Mouse (Mus musculus): Measurements from ENCODE around the gene Zfr2. TPM values are rescaled to one million over a fixed set of nuclear protein-coding genes. Genes with fewer than 3 reads are reported as not detected.

Gene Zfr2
- polyA plus RNA-seq, 1 experiment from 2014 or later, result 5.4 TPM

DNA sequence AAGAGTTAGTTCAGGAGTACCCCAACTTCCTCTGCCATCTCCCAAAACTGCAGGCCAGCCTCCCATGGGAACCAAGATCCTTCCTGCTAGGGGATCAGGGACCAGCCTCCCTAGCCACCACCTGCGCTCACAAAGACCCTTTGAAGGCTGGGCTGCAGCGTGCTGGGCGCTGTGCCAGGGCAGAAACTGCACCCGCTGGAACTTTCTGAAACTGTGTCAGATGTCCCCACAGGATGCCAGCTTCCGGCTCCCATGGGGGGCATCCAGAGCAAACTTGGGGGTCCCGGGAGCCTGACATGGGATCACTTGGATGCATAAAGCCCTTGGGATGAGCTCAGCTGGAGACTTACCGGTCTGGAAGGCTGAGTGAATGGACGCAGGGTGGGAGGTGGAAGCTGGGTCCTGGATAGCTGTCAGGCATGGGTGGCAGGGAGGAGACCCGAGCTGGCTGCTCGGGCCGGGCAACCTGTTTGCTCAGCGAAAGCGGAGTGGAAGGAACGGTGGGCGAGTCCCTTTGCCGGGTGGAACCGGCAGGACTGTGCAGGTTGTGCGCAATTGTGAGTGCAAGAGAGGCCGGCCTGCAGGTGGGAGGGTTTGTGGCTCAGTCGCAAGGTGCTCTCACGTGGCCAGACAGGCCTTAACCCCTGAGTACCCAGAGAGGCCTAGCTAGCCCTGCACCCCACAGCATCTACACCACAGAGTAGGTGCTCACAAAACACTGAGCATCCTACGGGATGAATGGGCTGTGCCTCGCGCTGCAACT lies 57.9 kb downstream of the Zfr2 start:
- H3K9me3 ChIP-seq, result no peaks in the 10 kb centered on the region
- peak overlapping the region; percentile 46 for H3K4me2 ChIP-seq
- peaks cover 52% of the 10 kb centered on the region for H3K4me1 ChIP-seq
- peak overlapping the region; percentile 91 for H3K27ac ChIP-seq
- no peak for ATAC-seq (ENCODE audit: borderline replicate concordance, extremely low read depth, low FRiP score, low TSS enrichment)
- H3K4me3 ChIP-seq, result peak overlapping the region; percentile 33
- no peaks in the 10 kb centered on the region for H3K36me3 ChIP-seq
- 15% methylated on average over 24 of the region's 24 CpGs for WGBS
- H3K9ac ChIP-seq, result peak overlapping the region; percentile 6; the same call in 1 of the 2 replicates
- peaks cover 10% of the 10 kb centered on the region; the same call in 1 of the 2 replicates for H3K27me3 ChIP-seq

DNA sequence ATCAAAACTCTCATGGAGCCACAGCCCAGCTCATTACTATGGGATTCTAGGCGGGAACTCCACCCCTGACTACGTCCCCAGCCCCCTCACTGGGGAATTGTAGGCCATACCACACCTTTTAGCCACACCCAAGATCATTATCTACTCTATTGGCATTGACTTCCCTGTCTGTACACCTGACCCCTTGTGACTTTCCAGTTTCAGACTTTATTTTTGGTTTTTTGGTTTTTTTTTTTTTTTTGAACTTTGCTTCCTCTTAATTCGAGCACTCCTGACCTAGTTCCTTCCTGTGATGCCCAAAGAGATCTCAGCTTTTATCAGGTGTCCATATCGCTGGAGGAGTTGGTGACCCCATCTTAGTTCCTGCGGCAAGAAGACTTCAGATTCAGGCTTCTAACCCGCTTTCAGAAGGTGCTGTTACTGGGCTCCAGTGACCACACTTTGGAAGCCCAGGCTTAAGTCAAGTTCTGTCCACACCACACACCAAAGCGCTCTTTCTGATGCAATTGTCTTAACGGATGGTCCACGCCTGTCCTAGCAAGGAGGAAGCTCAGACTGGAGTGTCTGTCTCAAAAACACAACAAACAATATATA lies 58.7 kb downstream of the Zfr2 start, which contains the start of gene Tjp3:
Gene Tjp3, minus strand, starts transcription at position 71 of the 594 bp plus-strand sequence.
- H3K27me3 ChIP-seq, result peaks cover 10% of the 10 kb centered on the region; the same call in 1 of the 2 replicates
- H3K4me2 ChIP-seq, result peak within 1 kb of the TSS; percentile 95
- H3K9me3 ChIP-seq, result no peaks in the 10 kb centered on the region
- H3K36me3 ChIP-seq, result no peaks in the 10 kb centered on the region
- no peak for ATAC-seq (ENCODE audit: borderline replicate concordance, extremely low read depth, low FRiP score, low TSS enrichment)
- WGBS, result 57% methylated on average over 9 of the region's 9 CpGs
- H3K4me3 ChIP-seq, result peak within 1 kb of the TSS; percentile 33
- H3K9ac ChIP-seq, result peak within 1 kb of the TSS; percentile 6; the same call in 1 of the 2 replicates
- H3K4me1 ChIP-seq, result peaks cover 45% of the 10 kb centered on the region
- peak within 1 kb of the TSS; percentile 91 for H3K27ac ChIP-seq

- peak within 1 kb of the TSS; percentile 78 for H3K4me3 ChIP-seq
- ATAC-seq (ENCODE audit: borderline replicate concordance, extremely low read depth, low FRiP score, low TSS enrichment), result peak; percentile 94
- no peaks in the 10 kb centered on the region for H3K36me3 ChIP-seq
- under 1% methylated on average over 59 of the region's 80 CpGs for WGBS
- peaks cover 10% of the 10 kb centered on the region; the same call in 1 of the 2 replicates for H3K27me3 ChIP-seq
- peak within 1 kb of the TSS; percentile 91 for H3K27ac ChIP-seq
- no peaks in the 10 kb centered on the region for H3K9me3 ChIP-seq
- H3K4me2 ChIP-seq, result peak within 1 kb of the TSS; percentile 95
- H3K9ac ChIP-seq, result peak within 1 kb of the TSS; percentile 71
- peaks cover 48% of the 10 kb centered on the region for H3K4me1 ChIP-seq
Measured at GRCm38 (mm10) chr10:81292554-81293333, 59.8 kb downstream of the Zfr2 start, which contains the start of gene Pip5k1c. Gene Pip5k1c, plus strand, starts transcription at chr10:81292963.

DNA sequence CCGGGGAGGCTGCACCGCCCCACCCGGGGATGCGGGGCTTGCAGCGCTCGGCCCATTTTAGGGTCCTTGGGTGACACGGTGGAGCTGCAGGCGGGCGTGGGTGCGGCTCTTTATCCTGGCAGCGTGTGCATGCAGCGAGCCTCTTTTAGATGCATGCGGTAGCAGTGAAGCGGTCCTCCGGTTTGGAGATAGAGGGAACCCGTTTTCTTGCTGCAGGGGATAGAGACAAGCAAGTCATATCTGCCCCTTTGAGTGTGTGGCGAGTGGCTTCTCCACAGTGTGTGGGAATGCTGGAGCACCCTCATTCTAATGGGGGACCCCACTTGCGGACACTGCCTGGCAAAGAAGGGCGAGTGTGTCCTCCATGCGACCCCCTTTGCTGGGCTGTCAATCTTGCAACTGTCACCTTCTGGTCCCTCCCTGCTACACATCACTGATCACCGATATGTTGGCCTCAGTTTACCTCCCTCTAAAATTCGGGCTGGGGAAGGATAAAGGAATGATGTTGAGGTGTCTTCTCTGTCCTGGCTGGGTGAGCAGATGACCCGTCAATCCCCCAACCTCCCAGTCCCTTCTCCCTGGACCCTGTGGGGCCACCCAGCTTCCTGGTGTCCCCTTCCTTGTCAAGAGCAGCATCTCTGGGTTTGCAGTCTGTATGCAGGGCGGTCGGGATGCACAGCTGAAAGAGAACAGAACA lies 60.5 kb downstream of the Zfr2 start:
- H3K9ac ChIP-seq, result peak overlapping the region; percentile 71
- H3K4me2 ChIP-seq, result peak overlapping the region; percentile 95
- peak overlapping the region; percentile 78 for H3K4me3 ChIP-seq
- peak overlapping the region; percentile 85 for H3K27ac ChIP-seq
- no peaks in the 10 kb centered on the region for H3K36me3 ChIP-seq
- H3K4me1 ChIP-seq, result peaks cover 50% of the 10 kb centered on the region
- H3K9me3 ChIP-seq, result no peaks in the 10 kb centered on the region
- 1% methylated on average over 25 of the region's 25 CpGs for WGBS
- no peak for ATAC-seq (ENCODE audit: borderline replicate concordance, extremely low read depth, low FRiP score, low TSS enrichment)
- peaks cover 10% of the 10 kb centered on the region; the same call in 1 of the 2 replicates for H3K27me3 ChIP-seq

DNA sequence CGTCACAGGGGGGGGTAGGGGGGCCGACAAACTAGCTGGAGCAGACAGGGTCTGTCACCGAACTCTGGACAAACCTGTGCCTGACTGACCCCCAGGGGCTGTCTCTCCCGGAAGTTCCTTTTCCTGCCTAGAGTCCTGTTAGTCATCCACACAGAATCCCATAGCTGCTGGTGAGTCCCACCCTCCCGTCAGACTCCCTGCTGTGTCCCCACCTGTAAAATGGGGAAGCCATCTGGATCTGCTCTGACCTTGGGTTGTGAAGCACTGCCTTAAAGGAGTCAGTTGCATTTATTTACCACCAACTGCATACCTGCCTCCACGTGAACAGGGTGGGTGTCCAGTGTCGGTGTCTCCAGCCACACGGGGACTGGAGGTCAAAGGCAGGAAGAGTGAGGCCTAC lies 61.5 kb downstream of the Zfr2 start:
- ATAC-seq (ENCODE audit: borderline replicate concordance, extremely low read depth, low FRiP score, low TSS enrichment), result no peak
- 47% methylated on average over 8 of the region's 8 CpGs for WGBS
- H3K4me1 ChIP-seq, result peaks cover 51% of the 10 kb centered on the region
- H3K4me2 ChIP-seq, result peak overlapping the region; percentile 95
- H3K9ac ChIP-seq, result peak overlapping the region; percentile 71; the same call in 1 of the 2 replicates
- H3K27me3 ChIP-seq, result peaks cover 10% of the 10 kb centered on the region; the same call in 1 of the 2 replicates
- no peaks in the 10 kb centered on the region for H3K36me3 ChIP-seq
- H3K27ac ChIP-seq, result no peak overlapping the region
- H3K9me3 ChIP-seq, result no peaks in the 10 kb centered on the region
- H3K4me3 ChIP-seq, result peak overlapping the region; percentile 78

- H3K9ac ChIP-seq, result no peak overlapping the region
- H3K27me3 ChIP-seq, result peaks cover 10% of the 10 kb centered on the region; the same call in 1 of the 2 replicates
- no peak for ATAC-seq (ENCODE audit: borderline replicate concordance, extremely low read depth, low FRiP score, low TSS enrichment)
- WGBS, result 89% methylated on average over 6 of the region's 6 CpGs
- peaks cover 56% of the 10 kb centered on the region for H3K4me1 ChIP-seq
- no peaks in the 10 kb centered on the region for H3K9me3 ChIP-seq
- H3K27ac ChIP-seq, result no peak overlapping the region
- H3K4me2 ChIP-seq, result no peak overlapping the region
- H3K36me3 ChIP-seq, result no peaks in the 10 kb centered on the region
- no peak overlapping the region for H3K4me3 ChIP-seq
Measured at GRCm38 (mm10) chr10:81295185-81295584, 62.2 kb downstream of the Zfr2 start.

DNA sequence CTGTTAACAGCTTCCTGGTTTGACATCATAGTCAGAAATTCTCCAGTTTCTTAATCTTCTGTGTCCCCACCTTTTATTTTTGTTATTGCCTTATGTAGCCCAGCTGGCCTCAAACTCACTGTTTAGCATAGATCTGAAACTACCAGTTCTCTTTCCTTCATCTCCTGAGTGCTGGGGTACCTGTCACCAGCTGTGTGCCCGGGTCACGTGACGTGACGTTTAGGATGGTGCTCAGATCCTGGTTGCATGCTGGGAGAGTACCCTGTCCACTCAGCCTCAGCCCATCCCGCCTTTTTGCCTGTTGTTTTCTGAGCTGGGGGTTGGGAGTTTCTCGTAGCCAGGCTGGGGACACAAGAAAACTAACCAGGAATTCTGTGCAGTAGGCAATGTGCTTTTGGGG lies 64.3 kb downstream of the Zfr2 start:
- H3K27me3 ChIP-seq, result no peaks in the 10 kb centered on the region
- no peak overlapping the region for H3K4me2 ChIP-seq
- H3K4me3 ChIP-seq, result no peak overlapping the region
- no peak overlapping the region for H3K9ac ChIP-seq
- H3K4me1 ChIP-seq, result peaks cover 62% of the 10 kb centered on the region
- no peaks in the 10 kb centered on the region for H3K36me3 ChIP-seq
- H3K9me3 ChIP-seq, result no peaks in the 10 kb centered on the region
- no peak for ATAC-seq (ENCODE audit: borderline replicate concordance, extremely low read depth, low FRiP score, low TSS enrichment)
- 74% methylated on average over 6 of the region's 6 CpGs for WGBS
- peak overlapping the region; percentile 72 for H3K27ac ChIP-seq

- Histone ChIP-seq H3K9me3 (no peaks in the 10 kb centered on the region), H3K4me1 (peaks cover 68% of the 10 kb centered on the region), H3K4me2 (peak overlapping the region; percentile 3; the same call in 1 of the 2 replicates), H3K4me3 (no peak overlapping the region), H3K9ac (no peak overlapping the region), H3K36me3 (no peaks in the 10 kb centered on the region), H3K27me3 (no peaks in the 10 kb centered on the region), H3K27ac (peak overlapping the region; percentile 72)
- 43% methylated on average over 10 of the region's 10 CpGs for WGBS
- peak; percentile 28; the same call in 1 of the 2 replicates for ATAC-seq (ENCODE audit: borderline replicate concordance, extremely low read depth, low FRiP score, low TSS enrichment)
Measured at GRCm38 (mm10) chr10:81297845-81298244, 64.9 kb downstream of the Zfr2 start.

DNA sequence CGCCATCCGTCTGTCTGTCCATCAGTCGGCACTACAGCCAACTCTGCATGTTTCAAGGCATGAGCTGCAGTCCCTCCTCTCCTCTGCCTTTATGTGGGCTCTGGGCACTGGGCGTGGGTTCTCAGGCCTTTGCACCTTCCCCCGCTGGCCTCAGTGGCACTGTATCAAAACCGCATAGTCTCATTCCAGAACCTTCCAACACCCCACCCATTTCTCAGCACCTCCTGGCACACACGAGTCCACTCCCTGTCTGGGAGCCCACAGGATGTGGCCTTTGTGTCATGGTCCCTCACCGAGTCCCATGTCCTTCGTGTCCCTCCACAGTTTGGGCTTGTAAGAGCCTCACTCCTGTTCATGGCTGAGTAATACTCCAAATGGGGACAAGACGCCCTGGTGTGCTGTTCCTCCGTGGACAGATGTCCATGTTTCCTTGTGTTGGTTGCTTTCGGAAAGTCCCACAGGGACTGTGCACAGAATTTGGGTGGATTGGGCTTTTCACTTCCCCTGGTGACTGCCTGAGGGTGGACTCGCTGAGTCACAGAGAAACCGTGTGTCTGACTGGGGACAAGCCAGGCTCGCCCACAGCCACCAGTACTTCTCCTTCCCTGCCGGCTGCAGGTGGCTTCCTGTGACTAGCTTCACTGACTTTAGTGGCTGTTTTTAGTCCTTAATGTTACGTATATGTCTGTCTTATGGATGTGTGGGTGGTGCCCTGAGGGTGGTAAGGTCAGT lies 65.6 kb downstream of the Zfr2 start:
- H3K4me1 ChIP-seq, result peaks cover 74% of the 10 kb centered on the region
- H3K27me3 ChIP-seq, result no peaks in the 10 kb centered on the region
- H3K9me3 ChIP-seq, result no peaks in the 10 kb centered on the region
- peak overlapping the region; percentile 3; the same call in 1 of the 2 replicates for H3K4me2 ChIP-seq
- H3K27ac ChIP-seq, result peak overlapping the region; percentile 72
- no peak overlapping the region for H3K9ac ChIP-seq
- no peaks in the 10 kb centered on the region for H3K36me3 ChIP-seq
- H3K4me3 ChIP-seq, result no peak overlapping the region
- no peak for ATAC-seq (ENCODE audit: borderline replicate concordance, extremely low read depth, low FRiP score, low TSS enrichment)
- WGBS, result 87% methylated on average over 17 of the region's 17 CpGs

DNA sequence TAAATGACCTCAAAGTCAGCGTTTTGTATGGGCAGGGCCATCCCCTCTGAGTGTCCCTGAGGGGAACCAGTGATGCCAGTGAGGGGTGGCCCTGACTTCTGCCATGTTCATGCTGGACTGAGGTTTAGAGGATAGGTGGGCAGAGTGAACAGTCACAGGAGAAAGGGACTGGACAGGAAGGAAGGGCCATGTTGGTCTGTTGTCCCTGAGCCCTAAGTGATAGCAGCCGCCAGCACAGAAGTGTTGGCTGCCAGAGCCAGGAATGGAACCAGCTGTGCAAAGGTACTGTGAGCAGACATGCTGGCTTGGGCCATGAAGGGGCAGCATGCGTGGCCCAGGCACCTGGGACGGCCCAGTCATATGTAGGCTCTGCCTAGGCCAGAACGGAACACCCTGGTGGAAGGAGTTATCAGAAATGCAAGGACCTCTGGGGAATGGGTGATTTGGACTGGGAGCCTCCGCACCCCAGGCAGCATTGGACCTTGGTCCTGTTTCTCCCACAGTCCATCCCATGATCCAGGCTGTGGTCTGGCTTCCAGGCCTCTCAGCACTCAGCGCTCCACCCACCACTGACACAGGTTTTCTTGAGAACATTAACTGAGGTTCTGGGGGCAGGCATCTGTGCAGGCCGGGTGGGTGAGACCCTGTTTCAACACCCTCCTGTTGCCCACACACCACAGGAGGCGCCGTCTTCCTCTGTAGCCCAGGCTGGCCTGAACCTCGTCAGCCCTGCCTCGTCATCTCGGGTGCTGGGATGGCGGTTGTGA lies 66.8 kb downstream of the Zfr2 start:
- no peak for ATAC-seq (ENCODE audit: borderline replicate concordance, extremely low read depth, low FRiP score, low TSS enrichment)
- H3K4me3 ChIP-seq, result no peak overlapping the region
- no peak overlapping the region for H3K9ac ChIP-seq
- H3K27ac ChIP-seq, result no peak overlapping the region
- WGBS, result 83% methylated on average over 14 of the region's 14 CpGs
- H3K4me1 ChIP-seq, result peaks cover 69% of the 10 kb centered on the region
- no peaks in the 10 kb centered on the region for H3K9me3 ChIP-seq
- no peak overlapping the region for H3K4me2 ChIP-seq
- H3K36me3 ChIP-seq, result no peaks in the 10 kb centered on the region; the same call in 1 of the 2 replicates
- H3K27me3 ChIP-seq, result no peaks in the 10 kb centered on the region

Measured in lung, embryonic 15.5 days (tissue).